Mouse (Mus musculus) C2C12 (cell line): Measurements from ENCODE around the gene Crym. TPM values are rescaled to one million over a fixed set of nuclear protein-coding genes. Genes with fewer than 3 reads are reported as not detected.

Source experiments
- H3K27me3 ChIP-seq: one replicate; pipeline ENCODE4 v1.6.1; 2011; ENCODE audit not compliant: control insufficient read depth, insufficient read depth, insufficient read length
- H3K36me3 ChIP-seq: one replicate; pipeline ENCODE4 v1.6.1; 2011; ENCODE audit not compliant: control insufficient read depth, insufficient read depth
- H3K4me3 ChIP-seq: one replicate; pipeline ENCODE4 v1.5.1; 2011; ENCODE audit warnings: mild to moderate bottlenecking, control low read depth; ENCODE audit not compliant: poor library complexity, insufficient read depth, severe bottlenecking
- H3K79me2 ChIP-seq: one replicate; pipeline ENCODE4 v1.6.1; 2011; ENCODE audit not compliant: control insufficient read depth, insufficient read depth
- H3K79me3 ChIP-seq: one replicate; pipeline ENCODE4 v1.6.1; 2011; ENCODE audit warnings: low read depth, control low read depth
- H3ac ChIP-seq: one replicate; pipeline ENCODE3; 2011; ENCODE audit warnings: low read depth; ENCODE audit not compliant: control insufficient read depth, insufficient read length
- CEBPB ChIP-seq: IDR thresholded peaks from one replicate; pipeline ENCODE4 v1.6.1; 2011; ENCODE audit warnings: low read depth, mild to moderate bottlenecking, control low read depth, moderate library complexity
- CTCF ChIP-seq: IDR thresholded peaks from one replicate; pipeline ENCODE4 v1.5.1; 2011; ENCODE audit not compliant: control insufficient read depth, insufficient read depth, insufficient read length
- FOSL1 ChIP-seq: IDR thresholded peaks from one replicate; pipeline ENCODE4 v1.8.0; 2011; ENCODE audit warnings: mild to moderate bottlenecking, low read length; ENCODE audit not compliant: poor library complexity, insufficient read depth, severe bottlenecking
- MAX ChIP-seq: IDR thresholded peaks from one replicate; pipeline ENCODE4 v1.6.1; 2011; ENCODE audit warnings: mild to moderate bottlenecking, control low read depth
- MYOD1 ChIP-seq: IDR thresholded peaks from one replicate; pipeline ENCODE4 v1.6.1; 2011; ENCODE audit warnings: low read depth; ENCODE audit not compliant: control insufficient read depth, insufficient read length
- MYOG ChIP-seq: IDR thresholded peaks from one replicate; pipeline ENCODE4 v1.6.1; 2011; ENCODE audit not compliant: control insufficient read depth, insufficient read length; ENCODE audit errors: extremely low read depth
- USF1 ChIP-seq: IDR thresholded peaks from one replicate; pipeline ENCODE4 v1.6.1; 2011; ENCODE audit warnings: low read depth, mild to moderate bottlenecking, control low read depth, moderate library complexity
- polyA plus RNA-seq: library from polyadenylated mRNA; unstranded; fragments of >200 nt; fragmentation: generic; extraction: Trizol; gene quantifications from one replicate; pipeline ENCODE4 v1.2.1, GENCODE M21; 2012; ENCODE audit warnings: missing spikeins

Crym gene
- polyA plus RNA-seq, 1 experiment: not detected

DNA sequence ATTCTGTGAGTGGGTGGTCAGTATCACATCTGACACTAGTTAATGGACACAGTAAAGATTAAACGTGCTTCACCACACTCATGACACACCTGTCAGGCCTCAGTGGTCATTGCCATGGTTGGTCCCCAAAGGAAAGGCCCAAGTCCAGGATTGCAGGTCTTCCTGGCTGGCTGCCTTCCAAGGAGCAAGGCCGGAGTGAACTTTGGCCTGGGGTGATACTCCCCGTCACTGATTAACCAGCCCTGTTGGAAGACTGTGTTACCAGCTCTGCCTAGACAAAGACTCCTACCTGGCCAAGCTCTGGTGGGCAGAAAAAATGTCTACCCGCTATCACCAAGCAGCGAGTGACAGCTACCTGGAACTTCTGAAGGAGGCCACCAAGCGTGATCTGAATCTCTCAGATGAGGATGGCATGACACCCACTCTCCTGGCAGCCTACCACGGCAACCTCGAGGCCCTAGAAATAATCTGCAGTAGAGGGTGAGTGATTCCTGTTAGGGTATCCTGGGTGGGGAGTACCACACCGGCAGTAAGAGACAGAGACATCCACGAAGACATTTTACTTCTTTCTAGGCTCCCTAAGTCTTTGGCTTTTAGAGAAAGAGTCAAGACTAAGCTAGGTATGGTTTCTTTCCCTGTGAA, 28.2 kb downstream of the Crym start, which contains the start of gene Anks4b:
Gene Anks4b (plus strand): TSS at position 256 of the 642 bp plus-strand sequence.
- Histone ChIP-seq H3ac (no peak within 1 kb of the TSS), H3K79me2 (no peaks in the 10 kb centered on the region), H3K27me3 (no peaks in the 10 kb centered on the region), H3K79me3 (no peaks in the 10 kb centered on the region), H3K36me3 (no peaks in the 10 kb centered on the region), H3K4me3 (no peak within 1 kb of the TSS)
- no peak for TF ChIP-seq CEBPB
- TF ChIP-seq MYOD1: no peak
- TF ChIP-seq MAX: no peak
- TF ChIP-seq CTCF: no peak
- TF ChIP-seq USF1: no peak
- no peak for TF ChIP-seq FOSL1
- TF ChIP-seq MYOG: no peak

DNA sequence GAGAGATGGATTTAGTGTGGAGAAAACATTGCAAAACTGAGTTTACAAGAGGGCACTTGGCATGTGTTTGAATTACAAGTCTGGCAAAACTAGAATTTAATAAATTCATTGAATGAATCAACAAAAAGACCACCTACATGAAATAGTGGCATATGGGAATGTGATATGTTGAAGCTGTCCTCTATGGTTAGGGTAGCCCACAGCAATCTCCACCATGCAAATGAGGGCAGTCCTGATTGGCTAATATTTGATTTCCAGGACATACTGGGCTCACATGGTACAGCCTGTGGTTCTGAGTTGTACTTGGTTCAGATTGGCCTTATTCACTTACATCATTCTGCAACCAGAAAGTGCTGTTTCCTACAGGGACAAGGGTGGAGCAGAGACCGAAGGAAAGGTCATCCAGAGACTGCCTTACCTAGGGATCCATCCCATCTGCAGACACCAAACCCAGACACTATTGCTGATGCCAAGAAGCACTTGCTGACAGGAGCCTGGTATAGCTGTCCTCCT, 29.7 kb downstream of the Crym start:
- H3K4me3 ChIP-seq: no peak overlapping the region
- H3K36me3 ChIP-seq: no peaks in the 10 kb centered on the region
- H3ac ChIP-seq: no peak overlapping the region
- H3K79me3 ChIP-seq: no peaks in the 10 kb centered on the region
- H3K27me3 ChIP-seq: no peaks in the 10 kb centered on the region
- no peaks in the 10 kb centered on the region for H3K79me2 ChIP-seq
- TF ChIP-seq CEBPB: no peak
- TF ChIP-seq FOSL1: no peak
- TF ChIP-seq USF1: no peak
- TF ChIP-seq CTCF: no peak
- TF ChIP-seq MYOD1: no peak
- TF ChIP-seq MYOG: no peak

- H3K36me3 ChIP-seq: no peaks in the 10 kb centered on the region
- H3K79me2 ChIP-seq: no peaks in the 10 kb centered on the region
- no peak overlapping the region for H3K4me3 ChIP-seq
- no peak overlapping the region for H3ac ChIP-seq
- no peaks in the 10 kb centered on the region for H3K27me3 ChIP-seq
- TF ChIP-seq MAX (no peak), FOSL1 (no peak), USF1 (no peak), CEBPB (no peak), MYOD1 (no peak), MYOG (no peak), CTCF (no peak)
- H3K79me3 ChIP-seq: no peaks in the 10 kb centered on the region
Observed at GRCm38 (mm10) chr7:120163581-120164251, 38.2 kb downstream of the Crym start.

- Histone ChIP-seq H3K36me3 (no peaks in the 10 kb centered on the region), H3K27me3 (no peaks in the 10 kb centered on the region), H3ac (no peak overlapping the region), H3K4me3 (no peak overlapping the region), H3K79me3 (no peaks in the 10 kb centered on the region), H3K79me2 (no peaks in the 10 kb centered on the region)
- TF ChIP-seq MYOG: no peak
- TF ChIP-seq USF1: no peak
- TF ChIP-seq FOSL1: no peak
- no peak for TF ChIP-seq CTCF
Observed at GRCm38 (mm10) chr7:120158121-120158613, 43.7 kb downstream of the Crym start.

DNA sequence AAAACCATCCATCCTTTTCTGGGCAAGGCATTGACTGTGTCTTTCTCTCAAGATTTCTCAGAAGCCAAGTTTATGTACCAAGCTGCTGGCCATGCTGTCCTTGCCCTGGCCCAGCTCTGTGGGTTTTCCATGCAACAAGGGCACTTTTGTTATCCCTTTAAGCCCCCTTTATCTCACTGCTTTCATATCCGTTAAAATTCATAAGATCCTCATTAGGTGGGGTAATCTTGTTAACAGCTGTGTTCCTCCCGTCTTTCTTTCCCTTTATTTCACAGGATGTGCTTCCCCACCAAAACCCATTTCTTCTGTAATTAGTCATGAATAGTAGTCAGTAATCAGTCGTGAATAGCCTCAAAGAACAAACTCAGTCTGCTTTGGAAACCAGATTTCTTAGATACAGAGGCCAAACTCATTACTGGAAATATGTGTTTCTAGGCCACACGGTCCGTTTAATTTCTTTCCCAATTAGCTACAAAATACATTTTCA, 44.3 kb downstream of the Crym start:
- H3K27me3 ChIP-seq: no peaks in the 10 kb centered on the region
- TF ChIP-seq CEBPB: no peak
- no peak for TF ChIP-seq CTCF
- no peak for TF ChIP-seq USF1
- TF ChIP-seq MYOG: no peak
- TF ChIP-seq MAX: no peak
- TF ChIP-seq FOSL1: no peak
- TF ChIP-seq MYOD1: no peak
- H3K79me2 ChIP-seq: no peaks in the 10 kb centered on the region
- no peak overlapping the region for H3K4me3 ChIP-seq
- H3K36me3 ChIP-seq: no peaks in the 10 kb centered on the region
- H3ac ChIP-seq: no peak overlapping the region
- no peaks in the 10 kb centered on the region for H3K79me3 ChIP-seq
